Mouse (Mus musculus): ENCODE data around the gene Cd81.

The Cd81 gene

DNA sequence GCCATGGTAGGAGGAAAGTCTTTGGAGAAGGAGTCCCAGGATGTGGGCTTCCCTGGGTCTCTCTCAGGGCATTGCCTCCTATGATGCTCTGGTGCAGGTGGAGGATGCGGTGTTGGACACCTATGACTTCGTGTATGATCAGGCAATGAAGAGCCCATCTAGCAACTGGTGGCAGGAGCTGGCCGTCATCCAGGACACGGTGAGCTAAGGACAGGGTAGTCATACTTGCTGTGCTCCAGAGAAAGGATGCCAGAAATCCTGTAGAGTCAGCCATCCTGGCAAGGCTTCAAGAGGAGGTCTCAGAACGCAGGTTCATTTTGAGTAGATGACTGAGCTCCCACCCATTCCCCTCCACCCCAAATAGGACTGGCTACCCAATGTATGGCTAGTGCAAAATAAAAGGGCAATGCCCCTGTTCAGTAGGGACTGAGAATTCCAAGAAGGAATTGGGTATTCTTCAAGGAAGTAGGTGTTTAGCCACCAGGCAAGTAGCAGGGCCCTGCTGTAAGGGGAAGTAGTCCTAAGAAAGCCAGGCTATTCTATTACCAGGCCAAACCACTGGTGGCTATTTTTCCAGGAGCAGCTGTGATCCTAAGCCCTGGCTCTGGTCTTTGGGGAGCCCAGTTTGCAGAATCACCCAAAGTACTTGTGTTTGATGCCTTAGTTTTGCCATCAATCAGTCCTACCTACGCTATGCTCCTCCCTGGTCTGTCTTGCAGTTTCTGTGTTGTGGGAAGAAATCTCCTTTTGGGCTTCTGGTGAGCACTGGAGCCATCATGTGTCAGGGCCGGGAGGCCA is 37.5 kb upstream of the Cd81 start:
- TF ChIP-seq GATA4 (IDR thresholded peaks at IDR 0.05; ENCODE audit: insufficient replicate concordance, low read length), result no peak

DNA sequence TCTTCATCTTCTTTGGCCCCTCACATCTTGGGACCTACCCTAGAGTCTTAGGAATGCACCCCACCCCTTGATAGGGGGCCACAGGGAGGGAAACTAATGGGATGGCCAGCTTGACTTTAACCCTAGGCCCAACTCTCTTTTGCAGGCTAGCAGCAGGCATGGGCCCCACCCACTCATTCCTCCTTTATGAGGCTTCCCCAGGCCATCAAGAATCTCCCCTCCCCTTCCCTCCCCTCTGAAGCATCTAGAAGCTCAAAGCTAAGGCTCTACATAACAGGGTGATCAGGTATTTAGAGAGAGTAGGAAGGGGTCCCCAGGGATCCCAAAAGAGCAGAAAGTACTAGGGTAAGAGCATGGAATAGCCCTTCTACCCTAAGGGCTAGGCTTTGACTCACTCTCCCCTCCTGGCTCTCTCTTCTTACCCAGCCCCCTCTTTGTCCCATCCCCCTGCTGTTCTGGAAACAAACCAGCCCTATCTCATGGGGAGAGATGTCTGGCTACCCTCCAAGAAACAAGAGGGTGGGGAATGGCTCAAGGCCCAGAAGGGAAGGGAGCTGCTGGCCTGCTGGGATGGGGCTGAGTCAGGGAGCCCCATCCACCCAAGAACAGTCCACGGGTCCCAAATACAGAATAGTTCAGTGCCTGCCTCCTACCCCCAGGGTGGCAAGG is 36.6 kb upstream of the Cd81 start:
- TF ChIP-seq GATA4 (IDR thresholded peaks at IDR 0.05; ENCODE audit: insufficient replicate concordance, low read length), result peak; percentile 56; the same call in 1 of the 2 replicates

DNA sequence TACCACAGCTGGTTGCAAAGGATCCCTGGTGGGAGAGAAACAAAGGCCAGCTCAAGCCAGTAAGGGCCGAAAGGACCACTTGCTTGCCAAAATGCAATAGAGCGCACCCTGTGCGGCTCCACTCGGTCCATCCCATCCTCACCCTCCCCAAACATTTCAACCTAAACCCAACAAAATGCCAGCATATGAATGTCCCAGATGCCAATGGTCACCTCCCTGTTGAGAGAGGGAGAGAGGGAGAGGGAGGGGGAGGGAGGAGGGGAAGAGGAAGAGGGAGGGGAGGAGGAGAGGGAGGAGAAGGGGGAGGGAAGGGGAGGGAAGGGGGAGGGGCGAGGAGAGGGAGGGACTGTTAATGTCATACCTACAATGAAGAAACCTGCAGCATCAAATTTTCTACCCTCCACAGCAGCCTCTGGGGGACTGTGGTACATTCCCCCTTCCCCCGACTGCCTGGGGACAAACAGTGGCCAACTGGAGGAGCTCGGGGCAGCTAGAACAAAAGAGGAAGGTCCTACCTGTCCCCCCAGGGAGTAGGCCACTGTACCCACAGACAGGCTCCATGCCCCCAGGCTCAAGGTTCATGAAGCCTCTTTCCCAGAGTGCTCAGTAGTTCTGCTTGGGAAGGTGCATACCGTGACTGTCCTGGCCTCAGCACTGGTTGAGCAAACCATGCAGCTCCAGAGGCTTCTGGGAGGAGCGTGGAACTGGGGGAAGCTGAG is 36.0 kb upstream of the Cd81 start:
- TF ChIP-seq GATA4 (IDR thresholded peaks at IDR 0.05; ENCODE audit: insufficient replicate concordance, low read length), result no peak

DNA sequence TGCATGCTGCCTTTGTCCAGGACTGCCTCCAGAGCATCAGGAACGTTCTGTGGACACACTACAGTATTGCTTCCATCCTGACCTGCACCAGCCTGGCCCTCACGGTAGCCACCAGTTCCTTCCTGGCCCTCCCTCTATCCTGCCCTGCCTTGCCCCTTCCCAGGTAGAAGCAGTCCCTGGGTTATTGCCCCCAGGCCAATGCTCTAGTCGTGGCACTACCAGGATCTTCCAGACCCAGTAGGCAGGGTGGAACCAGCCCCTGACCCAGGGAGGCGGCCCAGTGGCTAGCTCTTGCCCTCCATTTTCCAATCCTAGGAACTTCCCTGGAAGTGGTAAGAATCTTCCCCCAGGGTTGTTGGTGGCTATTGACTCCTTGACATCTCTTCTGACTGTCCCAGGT is 35.4 kb upstream of the Cd81 start:
- no peak for TF ChIP-seq GATA4 (IDR thresholded peaks at IDR 0.05; ENCODE audit: insufficient replicate concordance, low read length)

DNA sequence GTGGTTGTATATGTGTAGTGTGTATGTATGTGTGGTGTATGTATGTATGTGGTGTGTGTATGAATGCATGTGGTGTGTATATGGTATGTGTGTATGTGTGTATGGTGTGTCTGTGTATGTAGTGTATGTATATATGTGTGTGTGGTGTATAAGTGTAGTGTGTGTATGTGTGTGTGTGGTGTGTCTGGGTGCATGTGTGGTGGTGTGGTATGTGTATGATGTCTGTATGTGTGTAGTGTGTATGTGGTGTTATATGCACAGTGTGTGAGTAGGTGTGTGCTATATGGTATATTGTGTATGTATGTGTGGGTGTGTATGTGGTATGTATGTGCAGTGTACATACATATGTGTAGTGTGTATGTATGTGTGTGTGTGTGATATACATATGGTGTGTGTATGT is 32.5 kb upstream of the Cd81 start:
- no peak for TF ChIP-seq GATA4 (IDR thresholded peaks at IDR 0.05; ENCODE audit: insufficient replicate concordance, low read length)

DNA sequence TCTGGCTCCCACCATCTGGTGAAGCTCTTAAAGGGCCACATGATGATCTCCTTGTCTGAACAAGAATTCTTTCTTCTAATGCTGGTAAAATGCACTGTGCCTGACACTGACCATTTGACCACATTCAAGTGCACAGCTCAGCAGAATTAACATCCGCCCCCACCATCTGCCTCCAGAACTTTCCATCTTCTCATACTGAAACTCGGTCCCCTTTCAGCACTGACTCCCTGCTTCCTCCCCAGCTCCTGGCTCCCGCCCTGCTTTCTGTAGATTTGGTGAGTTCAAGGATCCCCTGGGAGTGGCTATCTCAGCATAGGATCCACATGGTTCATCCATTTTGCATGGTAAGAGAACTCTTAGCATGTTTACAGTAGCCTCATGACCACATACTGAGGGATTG is 31.8 kb upstream of the Cd81 start:
- TF ChIP-seq GATA4 (IDR thresholded peaks at IDR 0.05; ENCODE audit: insufficient replicate concordance, low read length), result no peak

DNA sequence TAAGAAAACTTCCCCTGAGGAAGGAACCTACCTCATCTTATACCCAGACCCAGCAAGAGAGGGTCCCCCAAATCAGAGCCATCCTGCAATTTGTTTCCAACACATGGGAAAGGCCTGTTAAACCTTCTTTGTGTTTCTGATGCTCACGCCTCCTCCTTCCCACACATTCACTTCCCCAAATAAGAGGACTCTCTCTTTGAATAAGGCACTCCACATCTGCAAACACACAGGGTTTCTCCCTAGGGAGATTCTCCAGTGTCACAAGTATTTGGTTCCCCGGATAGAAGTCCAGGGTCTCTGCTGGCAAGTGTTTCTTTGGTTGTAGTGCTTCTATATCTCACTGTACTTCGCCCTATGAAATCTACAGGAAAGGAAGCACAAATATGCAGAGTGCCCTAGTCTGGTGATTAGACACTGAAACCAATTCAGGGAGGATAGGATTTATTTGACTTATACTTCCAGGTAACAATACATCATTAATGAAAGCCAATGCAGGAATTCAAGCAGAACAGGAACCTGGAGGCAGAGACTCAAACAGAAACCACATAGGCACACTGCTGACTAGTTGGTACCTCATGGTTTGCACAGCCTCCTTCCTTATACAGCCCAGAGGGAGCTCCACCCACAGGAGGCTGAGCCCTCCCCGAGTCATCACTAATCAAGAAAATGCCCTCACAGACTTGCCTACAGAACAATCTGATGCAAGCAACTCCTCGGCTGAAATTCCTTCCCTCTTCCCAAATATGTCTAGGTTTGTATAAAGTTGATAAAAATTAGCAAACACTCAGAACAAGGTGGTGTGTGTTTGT is 31.0 kb upstream of the Cd81 start:
- no peak for TF ChIP-seq GATA4 (IDR thresholded peaks at IDR 0.05; ENCODE audit: insufficient replicate concordance, low read length)

DNA sequence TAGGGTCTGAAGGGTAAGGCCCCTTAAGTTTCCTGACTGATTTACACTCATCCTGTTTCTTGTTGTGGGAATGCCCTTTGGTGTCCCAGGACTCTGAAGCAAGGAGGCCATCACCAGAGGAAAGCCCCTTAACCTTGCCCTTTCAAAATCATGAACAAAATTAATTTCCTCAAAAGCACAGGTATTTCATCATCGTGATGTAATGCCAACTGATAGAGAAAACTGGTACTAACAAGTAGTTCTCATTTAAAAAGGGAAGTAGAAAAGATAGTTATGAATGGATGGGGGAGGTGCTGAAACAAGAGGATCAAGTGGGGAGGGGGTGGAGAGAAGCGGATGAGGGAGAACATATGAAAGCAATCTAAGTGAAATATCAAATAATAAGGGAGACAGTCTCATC is 29.0 kb upstream of the Cd81 start:
- no peak for TF ChIP-seq GATA4 (IDR thresholded peaks at IDR 0.05; ENCODE audit: insufficient replicate concordance, low read length)

DNA sequence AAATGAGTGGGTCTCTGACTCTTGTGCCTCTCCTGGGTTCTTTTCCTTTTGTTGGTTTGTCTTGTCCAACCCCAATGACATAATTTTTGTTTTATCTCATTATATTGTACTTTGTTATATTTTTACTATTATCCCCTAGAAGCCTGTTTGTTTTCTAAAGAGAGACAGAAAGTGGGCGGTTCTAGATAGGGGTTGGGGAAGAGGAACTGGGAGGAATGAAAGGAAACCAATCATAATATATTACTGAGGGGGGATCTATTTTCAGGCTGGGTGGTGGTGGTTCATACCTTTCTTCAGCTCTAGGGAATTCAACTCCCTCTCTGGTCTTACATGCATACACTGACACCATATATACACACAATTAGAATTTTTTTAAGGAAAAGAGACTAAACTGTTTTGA is 28.2 kb upstream of the Cd81 start:
- TF ChIP-seq GATA4 (IDR thresholded peaks at IDR 0.05; ENCODE audit: insufficient replicate concordance, low read length), result no peak

DNA sequence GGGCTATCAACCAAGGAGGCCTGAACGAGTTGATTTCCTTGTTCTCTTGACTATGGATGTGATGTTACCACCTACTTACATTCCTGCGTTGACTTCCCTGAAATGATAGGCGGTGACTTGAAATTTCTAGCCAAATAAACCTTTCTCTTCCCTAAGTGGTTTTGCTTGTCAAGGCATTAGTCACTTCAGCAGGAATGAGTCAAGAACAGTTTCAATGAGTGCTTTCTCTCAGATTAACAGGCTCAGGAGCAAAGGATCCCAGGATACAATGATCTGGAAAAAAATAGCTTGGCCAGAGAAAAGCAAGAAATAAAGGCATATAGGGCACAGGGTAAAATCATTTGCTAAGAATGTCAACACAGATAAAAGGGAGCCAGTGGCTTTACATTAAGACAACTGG is 27.0 kb upstream of the Cd81 start:
- no peak for TF ChIP-seq GATA4 (IDR thresholded peaks at IDR 0.05; ENCODE audit: insufficient replicate concordance, low read length)

DNA sequence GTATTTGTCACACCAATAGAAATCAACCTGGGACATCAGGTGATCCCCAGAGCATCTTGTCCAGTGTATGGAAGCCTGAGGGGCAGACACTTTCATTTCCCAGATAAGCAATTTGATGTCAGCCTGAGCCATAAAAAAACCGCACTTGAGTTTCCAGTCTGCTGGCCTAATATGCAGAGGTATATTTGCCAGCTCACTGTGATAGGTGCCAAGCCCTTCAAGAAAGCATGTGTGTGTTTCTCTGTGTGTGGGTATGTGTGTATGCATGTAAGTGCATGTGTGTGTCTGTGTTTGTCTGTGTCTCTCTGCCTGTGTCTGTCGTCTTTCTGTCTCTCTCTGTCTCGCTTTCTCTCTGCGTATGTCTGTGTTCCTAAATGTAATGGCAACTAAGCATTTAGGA is 25.3 kb upstream of the Cd81 start:
- TF ChIP-seq GATA4 (IDR thresholded peaks at IDR 0.05; ENCODE audit: insufficient replicate concordance, low read length), result no peak

DNA sequence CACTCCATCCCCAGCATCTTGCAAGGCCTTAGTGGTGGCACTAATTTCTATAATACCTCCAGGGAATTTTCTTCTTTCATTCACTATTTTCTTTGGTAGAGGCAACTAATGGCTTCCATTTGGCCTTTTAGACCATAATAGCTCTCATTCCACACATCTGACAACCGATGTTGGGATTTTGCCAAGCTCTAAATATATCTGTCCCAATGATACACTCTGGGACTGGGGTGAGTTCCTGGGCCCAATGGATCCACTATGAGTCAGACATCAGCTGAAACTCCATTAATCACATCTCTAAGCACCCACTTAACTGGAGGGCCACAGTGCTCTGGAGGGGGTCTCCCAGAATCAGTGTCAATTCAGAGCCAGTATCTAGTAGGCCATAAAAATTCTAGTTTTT is 20.7 kb upstream of the Cd81 start:
- TF ChIP-seq GATA4 (IDR thresholded peaks at IDR 0.05; ENCODE audit: insufficient replicate concordance, low read length), result no peak

DNA sequence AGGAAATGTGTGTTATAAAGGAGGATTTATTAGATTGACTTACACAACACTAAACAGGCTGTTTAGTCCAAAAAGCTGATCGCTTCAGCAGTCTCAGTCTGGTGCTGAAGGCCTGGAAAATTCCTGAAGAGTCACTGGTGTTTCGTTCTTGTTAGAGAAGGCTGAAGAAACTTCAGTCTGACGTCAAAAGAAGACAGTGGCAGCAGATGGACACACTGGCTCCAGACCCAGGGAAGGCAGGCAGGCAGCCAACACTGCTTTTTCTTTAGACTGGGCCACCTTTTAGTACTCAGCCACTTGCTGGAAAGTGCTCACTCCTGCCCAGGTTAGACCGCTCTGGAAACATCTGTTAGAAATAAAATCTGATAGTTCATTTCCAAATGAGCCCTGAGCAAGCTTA is 19.0 kb upstream of the Cd81 start:
- no peak for TF ChIP-seq GATA4 (IDR thresholded peaks at IDR 0.05; ENCODE audit: insufficient replicate concordance, low read length)

DNA sequence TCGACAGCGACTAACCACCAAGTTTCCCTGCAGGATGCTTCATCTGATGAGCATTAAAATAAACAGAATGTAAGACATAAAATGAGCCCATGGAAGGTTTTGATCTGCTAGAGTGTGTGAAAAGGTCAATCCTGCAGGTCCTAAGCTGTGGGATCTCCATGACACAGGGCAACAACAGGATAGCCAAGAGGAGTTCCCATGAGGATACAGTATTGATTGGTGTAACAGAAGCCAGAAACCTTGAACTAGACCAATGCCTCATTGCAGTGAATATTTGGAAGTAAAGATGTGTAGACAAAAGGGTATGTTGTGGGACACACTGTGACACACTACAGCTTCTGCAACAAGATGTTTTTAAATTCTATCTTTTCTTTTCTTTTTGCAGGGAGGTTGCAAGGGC is 18.4 kb upstream of the Cd81 start:
- TF ChIP-seq GATA4 (IDR thresholded peaks at IDR 0.05; ENCODE audit: insufficient replicate concordance, low read length), result no peak

All from liver, adult (tissue).